Mouse (Mus musculus): ENCODE results near the gene Olfr1051.
"Not testable (repeated sequence)": the region's sequence is repeated elsewhere in the genome, so short reads cannot be mapped to it uniquely, and the experiment has no call there.

GRCm38 (mm10) chr2:86258228-86258627, 20.7 kb downstream of the Olfr1051 start, which contains the start of gene Olfr1049:
- TF ChIP-seq POLR2A (IDR thresholded peaks at IDR 0.05; ENCODE audit: insufficient read length, low read depth); REST (IDR thresholded peaks at IDR 0.05; ENCODE audit: insufficient read depth, insufficient read length); MYOG (IDR thresholded peaks at IDR 0.05; ENCODE audit: control insufficient read depth in 1 of 3, insufficient read depth in 1 of 3, insufficient read length in 2 of 3, low read depth in 2 of 3); MYOD1 (IDR thresholded peaks at IDR 0.05; ENCODE audit: control insufficient read depth in 1 of 3, insufficient read length in 2 of 3, low read depth in 2 of 3); USF1 (IDR thresholded peaks at IDR 0.05; ENCODE audit: low read depth); CEBPB (IDR thresholded peaks at IDR 0.05; ENCODE audit: insufficient read depth, poor library complexity, severe bottlenecking); POLR2AphosphoS2 (IDR thresholded peaks at IDR 0.05; ENCODE audit: insufficient read length, low read depth); MAX (IDR thresholded peaks at IDR 0.05; ENCODE audit: low read depth); SRF (IDR thresholded peaks at IDR 0.05; ENCODE audit: control insufficient read depth, insufficient read length, low read depth): not testable (repeated sequence)
